Mouse (Mus musculus) cerebellum, adult 11 months (tissue): ENCODE results near the gene Elmsan1.

ENCODE experiments used
- DNase-seq: peaks from one replicate; pipeline ENCODE4 v3.0.0; 2022

Gene Elmsan1

DNA sequence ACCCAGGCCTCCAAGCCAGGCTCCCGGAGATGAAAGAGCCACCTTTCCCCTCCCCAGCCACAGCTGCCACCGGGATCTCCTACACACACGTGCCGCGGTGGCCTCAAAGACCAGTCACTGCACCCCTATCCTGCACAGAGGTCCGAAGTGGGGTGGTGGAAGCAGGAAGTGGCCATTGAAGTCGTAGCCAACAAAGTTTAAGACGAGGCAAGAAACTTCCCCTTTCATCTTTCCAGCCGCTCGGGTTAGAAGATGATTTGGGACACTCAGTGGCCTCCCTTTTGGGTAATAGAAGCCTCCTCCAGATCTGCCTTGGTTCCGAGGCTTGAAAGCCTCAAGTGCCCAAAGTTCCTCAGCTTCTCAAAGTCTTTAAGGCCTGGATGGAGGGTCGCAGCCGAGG, 26.4 kb downstream of the Elmsan1 start:
- peak; percentile 27 for DNase-seq

DNA sequence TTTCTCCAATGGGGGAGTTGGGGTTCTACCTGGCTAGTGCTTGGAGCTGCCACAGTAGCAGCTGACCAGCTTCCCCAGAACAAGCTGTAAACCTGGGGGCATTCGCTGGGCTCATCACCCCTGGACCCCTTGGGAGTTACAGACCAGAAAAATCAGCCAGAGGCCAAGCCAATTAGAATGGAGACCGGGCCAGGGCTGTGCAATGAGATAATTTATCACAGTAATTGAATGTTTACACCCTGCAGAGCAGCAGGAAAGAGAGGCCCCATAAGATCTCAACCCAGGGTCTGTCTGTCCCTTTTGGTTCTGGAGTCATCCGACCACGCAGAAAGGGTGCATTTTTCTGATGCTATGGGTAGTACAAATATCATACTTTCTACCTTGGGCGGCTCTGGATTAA, 26.9 kb downstream of the Elmsan1 start:
- peak; percentile 10 for DNase-seq

- DNase-seq = no peak
These were observed 27.5 kb downstream of the Elmsan1 start for GRCm38 (mm10) chr12:84191190-84191589.

DNA sequence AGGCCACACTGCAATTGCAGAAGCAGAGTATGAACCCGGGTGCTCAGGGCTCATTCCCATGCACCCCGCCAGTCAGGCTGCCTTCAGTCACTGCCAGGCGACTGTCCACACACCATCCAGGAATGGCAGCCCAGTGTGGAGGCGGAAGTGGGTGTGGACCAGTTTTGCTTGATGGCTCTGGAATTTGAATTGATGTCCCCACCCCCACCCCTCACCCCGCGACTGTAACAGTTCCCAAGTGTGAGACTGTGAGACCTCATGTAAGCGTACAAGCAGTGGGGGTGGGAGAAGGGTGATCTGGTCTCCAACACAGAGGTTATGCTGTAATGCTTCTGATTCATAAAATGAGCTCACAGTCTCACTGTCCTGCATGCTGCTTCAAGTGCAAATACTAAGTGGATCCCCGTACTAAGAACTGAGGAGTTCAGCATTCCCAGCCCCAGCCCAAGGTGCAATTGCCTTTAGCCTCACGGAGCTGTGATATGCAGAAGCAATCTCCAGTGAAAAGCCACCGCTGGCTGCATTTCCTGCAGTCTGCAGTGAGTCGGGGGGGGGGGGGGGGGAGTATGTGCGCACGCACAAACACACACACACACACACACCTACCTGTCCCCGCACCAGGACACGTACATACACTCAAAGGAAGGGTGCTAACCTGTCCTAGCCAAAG, 28.4 kb downstream of the Elmsan1 start:
- DNase-seq = peak; percentile 22

- DNase-seq = peak; percentile 16
These were observed 29.7 kb downstream of the Elmsan1 start for GRCm38 (mm10) chr12:84188881-84189444.

GRCm38 (mm10) chr12:84187752-84188601, 30.7 kb downstream of the Elmsan1 start:
- peak; percentile 40 for DNase-seq

DNA sequence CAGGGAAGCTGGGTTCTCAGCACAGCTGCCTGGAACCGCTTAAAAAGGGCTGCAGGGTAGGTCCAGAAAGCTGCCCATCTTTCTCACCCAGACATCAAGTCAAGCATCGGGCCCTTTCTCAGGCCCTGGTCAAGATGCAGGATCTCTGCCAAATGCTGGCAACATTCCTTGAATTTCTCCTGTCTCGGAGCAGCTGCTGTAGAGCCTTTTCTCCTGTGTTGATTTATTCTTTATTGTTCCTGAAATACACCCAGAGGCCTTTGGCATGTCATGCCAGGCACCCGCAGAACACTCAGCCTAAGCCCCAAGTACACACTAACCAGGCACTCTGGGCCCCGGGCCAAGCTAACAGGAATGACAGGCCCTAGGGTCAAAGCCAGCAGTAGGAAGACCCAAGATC, 31.7 kb downstream of the Elmsan1 start:
- peak; percentile 40 for DNase-seq

DNA sequence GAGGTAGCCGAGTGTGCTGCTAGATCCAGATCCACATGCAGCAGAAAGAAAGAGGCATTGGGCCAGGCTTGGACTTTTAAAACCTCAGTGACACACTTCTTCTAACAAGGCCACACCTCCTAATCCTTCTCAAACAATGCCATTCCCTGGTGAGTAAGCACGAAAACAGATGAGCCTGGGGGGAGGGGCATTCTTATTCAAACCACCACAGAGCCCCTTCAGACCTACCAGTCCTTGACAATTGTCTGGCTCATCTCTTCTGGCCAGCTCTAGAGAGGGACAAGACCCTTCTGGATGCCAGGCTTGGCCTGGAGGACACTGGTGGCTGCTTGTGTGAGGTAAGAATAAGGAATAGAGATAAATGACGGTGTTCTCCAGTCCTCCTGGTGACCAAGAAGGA, 32.1 kb downstream of the Elmsan1 start:
- no peak for DNase-seq

GRCm38 (mm10) chr12:84185547-84185946, 33.1 kb downstream of the Elmsan1 start:
- DNase-seq = no peak

DNA sequence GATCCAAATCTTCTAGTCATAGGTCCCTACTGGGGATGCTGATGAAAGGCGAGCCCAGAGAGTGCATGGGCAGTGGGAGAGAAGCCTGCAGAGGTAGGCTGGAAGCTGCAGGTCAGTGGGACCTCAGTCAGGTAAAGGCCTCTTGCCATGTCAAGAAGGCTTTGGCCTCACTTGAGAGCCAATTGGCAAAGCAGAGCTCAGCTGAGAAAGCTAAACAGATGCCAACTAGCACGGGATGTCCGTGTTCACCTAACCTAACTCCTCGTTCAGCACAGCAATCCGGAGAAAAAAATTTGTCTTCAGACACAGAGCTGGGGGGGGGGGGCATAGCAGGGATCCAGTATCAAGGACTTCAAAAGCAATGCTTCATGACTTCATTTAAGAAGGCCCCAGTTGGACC, 33.7 kb downstream of the Elmsan1 start:
- DNase-seq = peak; percentile 12

- DNase-seq = no peak
These were observed 36.7 kb downstream of the Elmsan1 start for GRCm38 (mm10) chr12:84181999-84182398.

DNA sequence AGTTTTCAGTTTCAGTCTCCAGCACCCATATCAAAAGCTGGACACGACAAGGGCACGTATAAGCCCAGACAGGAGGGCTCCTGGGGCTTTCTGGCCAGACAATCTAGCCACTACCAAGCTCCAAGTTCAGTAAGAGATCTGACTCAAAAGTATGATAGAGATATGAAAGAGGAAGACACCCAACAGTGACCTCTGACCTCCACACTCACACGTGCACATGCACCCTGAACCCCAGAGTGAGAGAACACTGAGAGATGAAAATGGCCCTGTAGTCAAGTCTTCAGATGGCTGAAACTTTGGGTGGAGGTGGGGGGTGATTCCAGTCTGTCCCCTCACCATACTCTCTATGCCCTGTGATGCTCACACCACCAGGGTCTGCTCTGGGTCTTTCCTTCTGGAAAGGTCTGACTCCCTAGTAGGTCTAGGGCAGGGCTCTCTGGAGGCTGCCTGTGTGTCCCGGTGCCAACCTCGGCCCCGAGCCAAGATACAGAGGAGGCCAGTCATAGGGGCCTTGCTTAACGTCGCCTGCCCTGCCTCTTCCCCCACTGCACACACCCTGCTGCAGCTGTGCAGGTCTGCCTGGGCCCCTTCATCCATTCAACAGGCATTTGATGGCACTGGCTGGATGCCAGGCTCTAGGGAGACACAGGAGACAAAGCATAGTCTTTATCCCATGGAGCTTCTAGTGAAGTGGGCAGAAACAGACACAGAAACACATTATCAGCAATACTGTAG, 37.8 kb downstream of the Elmsan1 start:
- DNase-seq = peak; percentile 52

- DNase-seq = no peak
These were observed 38.6 kb downstream of the Elmsan1 start for GRCm38 (mm10) chr12:84180090-84180489.

GRCm38 (mm10) chr12:84178652-84179445, 39.8 kb downstream of the Elmsan1 start:
- no peak for DNase-seq

- DNase-seq = no peak
These were observed 40.6 kb downstream of the Elmsan1 start for GRCm38 (mm10) chr12:84178052-84178451.

DNA sequence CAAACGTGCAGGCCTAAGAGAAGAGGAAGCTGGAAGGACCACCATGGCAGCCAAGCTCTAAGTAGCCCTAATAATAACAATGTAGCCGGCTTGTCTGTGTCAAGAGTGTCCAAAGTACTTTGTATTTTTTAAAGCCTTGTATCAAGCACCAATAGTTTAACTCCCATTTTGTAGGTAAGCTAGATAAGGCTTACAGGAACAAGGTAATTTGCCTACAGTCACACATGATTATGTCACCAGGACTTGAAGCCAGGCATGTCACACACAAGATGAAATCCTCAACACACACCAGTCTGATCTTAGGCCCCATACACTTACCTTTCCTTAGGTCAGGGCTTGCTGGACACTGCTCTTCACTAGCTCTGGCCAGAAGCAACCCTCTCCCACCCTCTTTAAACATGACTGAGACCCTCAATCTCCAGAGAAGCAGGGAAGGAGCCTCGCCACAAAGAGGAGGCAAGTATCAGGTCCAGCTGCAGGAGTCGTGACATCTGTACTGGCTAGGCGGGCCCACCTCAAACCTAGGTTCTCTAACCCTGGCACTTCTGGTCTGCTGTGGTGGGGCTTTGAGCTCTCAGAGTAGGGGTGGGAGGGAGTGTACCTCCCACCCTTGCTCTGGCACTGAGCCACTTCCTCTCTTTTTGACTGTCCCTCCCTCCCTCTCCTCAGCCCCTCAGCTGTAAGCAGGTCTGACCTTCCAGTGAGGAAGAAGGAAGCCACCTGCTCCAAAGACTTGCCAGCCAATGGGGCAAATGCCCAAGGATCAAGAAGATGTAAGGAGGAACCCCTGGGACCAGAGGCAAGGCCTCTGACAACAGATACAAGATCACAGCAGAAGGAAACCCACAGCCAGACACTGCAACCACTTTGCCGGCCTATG, 41.6 kb downstream of the Elmsan1 start:
- DNase-seq = peak; percentile 17

DNA sequence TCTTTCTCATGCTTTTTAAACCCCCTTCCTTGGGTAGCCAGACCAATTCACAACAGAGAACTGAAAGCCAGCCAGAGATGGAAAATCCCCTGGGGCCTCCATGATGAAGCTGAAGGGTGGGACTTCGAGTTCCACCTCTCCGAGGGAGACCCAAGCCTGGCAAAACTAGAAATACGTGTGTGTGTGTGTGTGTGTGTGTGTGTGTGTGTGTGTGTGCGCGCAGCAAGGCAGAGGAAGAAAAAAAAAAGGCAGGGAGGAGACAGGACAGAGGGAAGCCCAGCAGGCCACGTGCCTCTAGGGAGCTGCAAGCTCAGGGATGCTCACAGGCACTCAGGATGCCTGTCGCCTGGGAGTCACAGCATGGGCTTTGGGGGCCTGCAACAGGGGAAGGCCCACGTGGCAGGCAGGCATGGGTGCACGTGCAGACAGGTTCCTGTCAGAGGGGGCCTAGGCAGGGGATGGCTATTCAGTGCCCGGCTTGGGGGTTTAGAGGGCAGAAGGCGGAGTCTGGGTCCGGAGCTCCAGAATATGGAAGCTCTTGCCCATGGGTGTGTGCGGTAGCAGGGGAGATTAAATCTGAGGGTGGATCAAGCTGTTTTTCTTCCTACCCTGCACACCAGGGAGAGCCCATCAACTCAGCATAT, 42.4 kb downstream of the Elmsan1 start:
- peak; percentile 33 for DNase-seq

DNA sequence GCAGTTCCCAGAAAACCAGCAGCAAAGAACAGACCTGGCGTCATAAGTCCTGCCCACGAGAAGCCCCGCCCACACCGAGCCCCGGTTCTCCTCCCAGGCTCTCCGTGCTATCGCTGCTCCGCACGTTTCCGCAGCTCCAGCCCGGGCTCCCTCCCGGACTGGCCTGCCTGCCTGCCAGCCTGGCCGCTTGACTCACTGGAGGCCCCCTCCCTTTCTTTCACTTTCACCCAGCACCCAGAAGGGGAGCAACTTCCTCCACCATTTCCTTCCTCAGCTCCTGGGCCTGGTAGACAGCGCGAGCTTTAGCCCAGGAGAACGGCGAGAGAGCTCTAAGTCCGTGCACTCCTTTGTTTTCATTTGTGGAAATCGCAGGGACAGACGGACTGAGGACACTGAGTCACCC, 43.0 kb downstream of the Elmsan1 start:
- DNase-seq = peak; percentile 82

DNA sequence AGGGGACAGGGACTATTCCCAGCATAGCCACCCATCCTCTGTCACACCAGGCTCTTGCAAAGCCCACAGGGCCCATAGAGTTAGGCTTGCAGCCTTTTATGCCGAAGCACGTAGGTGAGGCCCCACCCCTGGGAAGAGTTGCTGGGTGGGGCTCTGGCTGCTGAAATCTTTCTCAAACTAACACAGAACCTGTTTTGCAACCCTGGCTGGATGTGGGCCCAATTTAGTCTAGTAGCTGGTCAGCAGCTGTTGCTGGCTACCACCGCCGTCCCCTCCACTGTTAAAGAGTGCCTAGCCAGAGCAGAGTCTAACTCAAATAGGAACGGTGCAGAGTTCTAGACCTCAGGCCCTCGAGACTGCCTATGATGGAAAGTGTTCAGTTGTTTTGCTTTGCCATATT, 43.8 kb downstream of the Elmsan1 start:
- DNase-seq = peak; percentile 9

GRCm38 (mm10) chr12:84174190-84174811, 44.4 kb downstream of the Elmsan1 start:
- DNase-seq = peak; percentile 50
